Mouse (Mus musculus) ES-Bruce4 (cell line): ENCODE data around the gene Ganc.

Experiments used
- CTCF ChIP-seq: IDR thresholded peaks from one replicate; pipeline ENCODE4 v1.8.1; 2011; ENCODE audit warnings: low read depth, low read length
- EP300 ChIP-seq: IDR thresholded peaks from 2 replicates; pipeline ENCODE4 v1.6.1; 2011; ENCODE audit warnings: low read depth, low read length; ENCODE audit not compliant: insufficient read depth
- POLR2A ChIP-seq: IDR thresholded peaks from one replicate; pipeline ENCODE4 v1.8.1; 2011; ENCODE audit warnings: low read length; ENCODE audit not compliant: insufficient read depth

- TF ChIP-seq POLR2A, result no peak
- no peak for TF ChIP-seq CTCF
- TF ChIP-seq EP300, result no peak
Observed at GRCm38 (mm10) chr2:120397951-120398350, 5.7 kb upstream of the Ganc start.
